Mouse (Mus musculus) heart, adult 9 months (tissue): ENCODE results near the gene Car4.
A peak's percentile ranks its signal among the peaks of the same experiment; 100 is the strongest.

Experiments
- DNase-seq, 2 experiments: peaks; one replicate each; pipeline ENCODE4 v3.0.0; 2022; ENCODE audit warnings: low spot score in 2 of 2

Gene Car4

GRCm38 (mm10) chr11:84957591-84958270, at the start of gene Car4:
Gene Car4 (plus strand): TSS chr11:84957786.
- DNase-seq = peak in 1 of 2 experiments; percentile 23

- no peak for DNase-seq
Observed at GRCm38 (mm10) chr11:84908480-84908879, 49.1 kb upstream of the Car4 start.

- no peak for DNase-seq
Observed at GRCm38 (mm10) chr11:84910411-84910810, 47.2 kb upstream of the Car4 start.

GRCm38 (mm10) chr11:84914673-84915072, 42.9 kb upstream of the Car4 start:
- no peak for DNase-seq

GRCm38 (mm10) chr11:84916053-84916702, 41.4 kb upstream of the Car4 start, which contains the start of gene Znhit3:
Gene Znhit3 (minus strand): TSS chr11:84916366.
- DNase-seq = peak; percentile 83 to 89

- DNase-seq = no peak
Observed at GRCm38 (mm10) chr11:84916703-84917300, 40.8 kb upstream of the Car4 start.

GRCm38 (mm10) chr11:84918425-84918824, 39.2 kb upstream of the Car4 start:
- DNase-seq = peak; percentile 57 to 82

- DNase-seq = no peak
Observed at GRCm38 (mm10) chr11:84919276-84919675, 38.3 kb upstream of the Car4 start.

- no peak for DNase-seq
Observed at GRCm38 (mm10) chr11:84919951-84920350, 37.6 kb upstream of the Car4 start.

GRCm38 (mm10) chr11:84920981-84921380, 36.6 kb upstream of the Car4 start:
- no peak for DNase-seq

GRCm38 (mm10) chr11:84932261-84932660, 25.3 kb upstream of the Car4 start:
- no peak for DNase-seq

- peak; percentile 34 to 39 for DNase-seq
Observed at GRCm38 (mm10) chr11:84939508-84940053, 18.0 kb upstream of the Car4 start.

- no peak for DNase-seq
Observed at GRCm38 (mm10) chr11:84940140-84940539, 17.4 kb upstream of the Car4 start.

- DNase-seq = no peak
Observed at GRCm38 (mm10) chr11:84943948-84944347, 13.6 kb upstream of the Car4 start.

GRCm38 (mm10) chr11:84944639-84945435, 12.7 kb upstream of the Car4 start:
- no peak for DNase-seq

- DNase-seq = no peak
Observed at GRCm38 (mm10) chr11:84945841-84946240, 11.7 kb upstream of the Car4 start.

GRCm38 (mm10) chr11:84947206-84947605, 10.4 kb upstream of the Car4 start:
- no peak for DNase-seq

GRCm38 (mm10) chr11:84948114-84948513, 9.5 kb upstream of the Car4 start:
- DNase-seq = no peak

- no peak for DNase-seq
Observed at GRCm38 (mm10) chr11:84948526-84948925, 9.1 kb upstream of the Car4 start.

GRCm38 (mm10) chr11:84952611-84953010, 5.0 kb upstream of the Car4 start:
- DNase-seq = no peak

GRCm38 (mm10) chr11:84956400-84956799, 1.2 kb upstream of the Car4 start:
- DNase-seq = no peak

- DNase-seq = no peak
Observed at GRCm38 (mm10) chr11:84957171-84957570, 415 bp upstream of the Car4 start.
